Mouse (Mus musculus): Measurements from ENCODE around the gene Dyrk3. TPM values are rescaled to one million over a fixed set of nuclear protein-coding genes. Genes with fewer than 3 reads are reported as not detected.

Gene Dyrk3
- polyA plus RNA-seq, 1 experiment from 2014 or later = 4.4 TPM

GRCm38 (mm10) chr1:131090877-131091276 lies 47.3 kb downstream of the Dyrk3 start:
- Histone ChIP-seq H3K4me2 (ENCODE audit: low read depth, low read length) (no peak overlapping the region), H3K4me3 (ENCODE audit: low read length) (no peak overlapping the region), H3K4me1 (replicated peaks; ENCODE audit: control insufficient read depth, insufficient read depth, low read length) (peaks cover 85% of the 10 kb centered on the region), H3K27me3 (ENCODE audit: control insufficient read depth, insufficient read depth, low read depth, low read length) (no peaks in the 10 kb centered on the region), H3K9me3 (ENCODE audit: control insufficient read depth, low read length) (no peaks in the 10 kb centered on the region), H3K9ac (ENCODE audit: low read length) (no peak overlapping the region), H3K36me3 (ENCODE audit: control insufficient read depth, insufficient read depth, low read length) (no peaks in the 10 kb centered on the region), H3K27ac (ENCODE audit: low read length) (no peak overlapping the region)
- 49% methylated on average over 4 of the region's 4 CpGs for WGBS
- no peak for ATAC-seq (ENCODE audit: low read depth)

DNA sequence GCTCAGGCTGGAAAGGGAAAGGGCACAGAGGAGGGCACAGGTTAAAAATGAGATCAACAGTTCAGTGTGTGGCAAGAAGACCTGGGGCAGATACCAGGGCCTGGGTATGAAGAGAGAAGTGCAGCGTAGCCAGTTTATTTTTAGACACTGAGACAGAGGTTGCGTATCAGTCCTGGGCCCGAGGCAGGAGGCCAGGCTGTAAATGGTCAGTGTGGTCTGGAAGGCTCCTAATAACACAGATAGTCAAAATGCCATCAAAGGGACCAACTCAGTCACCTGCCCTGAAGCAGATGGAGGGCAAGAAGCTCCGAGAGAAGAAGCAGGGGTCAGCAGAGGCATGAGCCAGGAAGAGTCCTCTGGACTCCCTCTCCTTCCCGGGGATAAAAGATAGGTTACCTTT lies 47.9 kb downstream of the Dyrk3 start:
- Histone ChIP-seq H3K36me3 (ENCODE audit: control insufficient read depth, insufficient read depth, low read length) (no peaks in the 10 kb centered on the region), H3K4me3 (ENCODE audit: low read length) (no peak overlapping the region), H3K27me3 (ENCODE audit: control insufficient read depth, insufficient read depth, low read depth, low read length) (no peaks in the 10 kb centered on the region), H3K4me2 (ENCODE audit: low read depth, low read length) (peak overlapping the region; percentile 10; the same call in 1 of the 2 replicates), H3K9ac (ENCODE audit: low read length) (0 out of 2 replicates have a peak overlapping the region, but pooled peaks have one; percentile 26), H3K9me3 (ENCODE audit: control insufficient read depth, low read length) (no peaks in the 10 kb centered on the region), H3K4me1 (replicated peaks; ENCODE audit: control insufficient read depth, insufficient read depth, low read length) (peaks cover 82% of the 10 kb centered on the region), H3K27ac (ENCODE audit: low read length) (no peak overlapping the region; the same call in 1 of the 2 replicates)
- WGBS = 59% methylated on average over 5 of the region's 5 CpGs
- ATAC-seq (ENCODE audit: low read depth) = no peak

- H3K4me3 ChIP-seq (ENCODE audit: low read length) = no peak overlapping the region
- no peaks in the 10 kb centered on the region for H3K36me3 ChIP-seq (ENCODE audit: control insufficient read depth, insufficient read depth, low read length)
- H3K9me3 ChIP-seq (ENCODE audit: control insufficient read depth, low read length) = no peaks in the 10 kb centered on the region
- peak; percentile 21; the same call in 1 of the 2 replicates for ATAC-seq (ENCODE audit: low read depth)
- WGBS = 65% methylated on average over 2 of the region's 2 CpGs
- H3K9ac ChIP-seq (ENCODE audit: low read length) = 0 out of 2 replicates have a peak overlapping the region, but pooled peaks have one; percentile 26
- H3K4me2 ChIP-seq (ENCODE audit: low read depth, low read length) = no peak overlapping the region
- H3K4me1 ChIP-seq (replicated peaks; ENCODE audit: control insufficient read depth, insufficient read depth, low read length) = peaks cover 82% of the 10 kb centered on the region
- H3K27ac ChIP-seq (ENCODE audit: low read length) = no peak overlapping the region; the same call in 1 of the 2 replicates
- no peaks in the 10 kb centered on the region for H3K27me3 ChIP-seq (ENCODE audit: control insufficient read depth, insufficient read depth, low read depth, low read length)
Observed at GRCm38 (mm10) chr1:131089525-131090127, 48.5 kb downstream of the Dyrk3 start.

- no peak overlapping the region for H3K4me3 ChIP-seq (ENCODE audit: low read length)
- WGBS = 26% methylated on average over 11 of the region's 11 CpGs
- no peaks in the 10 kb centered on the region for H3K27me3 ChIP-seq (ENCODE audit: control insufficient read depth, insufficient read depth, low read depth, low read length)
- H3K4me1 ChIP-seq (replicated peaks; ENCODE audit: control insufficient read depth, insufficient read depth, low read length) = peaks cover 82% of the 10 kb centered on the region
- ATAC-seq (ENCODE audit: low read depth) = no peak
- no peak overlapping the region for H3K4me2 ChIP-seq (ENCODE audit: low read depth, low read length)
- H3K27ac ChIP-seq (ENCODE audit: low read length) = 0 out of 2 replicates have a peak overlapping the region, but pooled peaks have one; percentile 4
- no peaks in the 10 kb centered on the region for H3K36me3 ChIP-seq (ENCODE audit: control insufficient read depth, insufficient read depth, low read length)
- no peaks in the 10 kb centered on the region for H3K9me3 ChIP-seq (ENCODE audit: control insufficient read depth, low read length)
- H3K9ac ChIP-seq (ENCODE audit: low read length) = no peak overlapping the region
Observed at GRCm38 (mm10) chr1:131088547-131088946, 49.6 kb downstream of the Dyrk3 start.

DNA sequence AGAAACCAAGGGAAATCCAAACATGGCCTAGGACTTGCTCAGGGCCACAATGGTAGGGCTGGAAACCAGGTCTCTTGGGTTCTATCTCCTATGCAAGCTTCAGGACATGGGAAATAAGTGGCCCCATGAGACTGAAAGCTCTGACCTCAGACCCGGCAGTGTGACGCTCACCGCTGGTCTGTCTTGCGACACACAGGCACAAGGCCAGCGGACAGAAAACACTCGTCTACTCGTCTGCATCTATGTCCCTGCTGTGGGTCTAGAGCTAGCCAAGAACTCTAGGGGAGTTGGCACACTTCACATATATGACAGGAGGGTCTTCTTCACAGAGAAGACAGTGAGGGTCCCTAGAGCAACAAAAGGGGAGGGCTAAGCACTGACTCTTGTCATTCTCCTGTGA lies 51.2 kb downstream of the Dyrk3 start:
- Histone ChIP-seq H3K4me3 (ENCODE audit: low read length) (no peak overlapping the region), H3K27ac (ENCODE audit: low read length) (peak overlapping the region; percentile 58), H3K9me3 (ENCODE audit: control insufficient read depth, low read length) (no peaks in the 10 kb centered on the region), H3K27me3 (ENCODE audit: control insufficient read depth, insufficient read depth, low read depth, low read length) (no peaks in the 10 kb centered on the region), H3K4me2 (ENCODE audit: low read depth, low read length) (no peak overlapping the region), H3K9ac (ENCODE audit: low read length) (no peak overlapping the region), H3K4me1 (replicated peaks; ENCODE audit: control insufficient read depth, insufficient read depth, low read length) (peaks cover 91% of the 10 kb centered on the region), H3K36me3 (ENCODE audit: control insufficient read depth, insufficient read depth, low read length) (no peaks in the 10 kb centered on the region)
- ATAC-seq (ENCODE audit: low read depth) = peak; percentile 59
- 38% methylated on average over 7 of the region's 7 CpGs for WGBS

GRCm38 (mm10) chr1:131085957-131086739 lies 52.0 kb downstream of the Dyrk3 start:
- H3K27me3 ChIP-seq (ENCODE audit: control insufficient read depth, insufficient read depth, low read depth, low read length) = no peaks in the 10 kb centered on the region
- no peaks in the 10 kb centered on the region for H3K9me3 ChIP-seq (ENCODE audit: control insufficient read depth, low read length)
- no peak overlapping the region for H3K4me2 ChIP-seq (ENCODE audit: low read depth, low read length)
- H3K36me3 ChIP-seq (ENCODE audit: control insufficient read depth, insufficient read depth, low read length) = no peaks in the 10 kb centered on the region
- H3K4me1 ChIP-seq (replicated peaks; ENCODE audit: control insufficient read depth, insufficient read depth, low read length) = peaks cover 93% of the 10 kb centered on the region
- no peak overlapping the region for H3K9ac ChIP-seq (ENCODE audit: low read length)
- peak overlapping the region; percentile 58 for H3K27ac ChIP-seq (ENCODE audit: low read length)
- no peak for ATAC-seq (ENCODE audit: low read depth)
- H3K4me3 ChIP-seq (ENCODE audit: low read length) = no peak overlapping the region
- WGBS = 34% methylated on average over 4 of the region's 4 CpGs

GRCm38 (mm10) chr1:131085272-131085671 lies 52.9 kb downstream of the Dyrk3 start:
- Histone ChIP-seq H3K9me3 (ENCODE audit: control insufficient read depth, low read length) (no peaks in the 10 kb centered on the region), H3K4me3 (ENCODE audit: low read length) (no peak overlapping the region), H3K9ac (ENCODE audit: low read length) (no peak overlapping the region; the same call in 1 of the 2 replicates), H3K36me3 (ENCODE audit: control insufficient read depth, insufficient read depth, low read length) (no peaks in the 10 kb centered on the region), H3K27ac (ENCODE audit: low read length) (peak overlapping the region; percentile 96), H3K4me1 (replicated peaks; ENCODE audit: control insufficient read depth, insufficient read depth, low read length) (peaks cover 93% of the 10 kb centered on the region), H3K27me3 (ENCODE audit: control insufficient read depth, insufficient read depth, low read depth, low read length) (no peaks in the 10 kb centered on the region), H3K4me2 (ENCODE audit: low read depth, low read length) (no peak overlapping the region)
- no peak for ATAC-seq (ENCODE audit: low read depth)
- WGBS = 58% methylated on average over 3 of the region's 3 CpGs

- Histone ChIP-seq H3K4me3 (ENCODE audit: low read length) (no peak overlapping the region), H3K4me1 (replicated peaks; ENCODE audit: control insufficient read depth, insufficient read depth, low read length) (peaks cover 92% of the 10 kb centered on the region), H3K9me3 (ENCODE audit: control insufficient read depth, low read length) (no peaks in the 10 kb centered on the region), H3K27me3 (ENCODE audit: control insufficient read depth, insufficient read depth, low read depth, low read length) (no peaks in the 10 kb centered on the region), H3K27ac (ENCODE audit: low read length) (peak overlapping the region; percentile 96), H3K36me3 (ENCODE audit: control insufficient read depth, insufficient read depth, low read length) (no peaks in the 10 kb centered on the region), H3K4me2 (ENCODE audit: low read depth, low read length) (peak overlapping the region; percentile 18; the same call in 1 of the 2 replicates), H3K9ac (ENCODE audit: low read length) (no peak overlapping the region)
- peak; percentile 59 for ATAC-seq (ENCODE audit: low read depth)
- 18% methylated on average over 8 of the region's 8 CpGs for WGBS
Observed at GRCm38 (mm10) chr1:131084289-131084688, 53.9 kb downstream of the Dyrk3 start.

- no peak overlapping the region for H3K4me3 ChIP-seq (ENCODE audit: low read length)
- under 1% methylated on average over 4 of the region's 4 CpGs for WGBS
- H3K4me2 ChIP-seq (ENCODE audit: low read depth, low read length) = peak overlapping the region; percentile 38
- peak; percentile 67 for ATAC-seq (ENCODE audit: low read depth)
- H3K9me3 ChIP-seq (ENCODE audit: control insufficient read depth, low read length) = no peaks in the 10 kb centered on the region
- no peaks in the 10 kb centered on the region for H3K36me3 ChIP-seq (ENCODE audit: control insufficient read depth, insufficient read depth, low read length)
- peaks cover 92% of the 10 kb centered on the region for H3K4me1 ChIP-seq (replicated peaks; ENCODE audit: control insufficient read depth, insufficient read depth, low read length)
- peak overlapping the region; percentile 96 for H3K27ac ChIP-seq (ENCODE audit: low read length)
- H3K9ac ChIP-seq (ENCODE audit: low read length) = peak overlapping the region; percentile 31; the same call in 1 of the 2 replicates
- no peaks in the 10 kb centered on the region for H3K27me3 ChIP-seq (ENCODE audit: control insufficient read depth, insufficient read depth, low read depth, low read length)
Observed at GRCm38 (mm10) chr1:131083609-131084008, 54.5 kb downstream of the Dyrk3 start.

Data from lung, embryonic 16.5 days (tissue).